Mouse (Mus musculus): Measurements from ENCODE around the gene Wdr86.
"Not testable (repeated sequence)": the region's sequence is repeated elsewhere in the genome, so short reads cannot be mapped to it uniquely, and the experiment has no call there.

DNA sequence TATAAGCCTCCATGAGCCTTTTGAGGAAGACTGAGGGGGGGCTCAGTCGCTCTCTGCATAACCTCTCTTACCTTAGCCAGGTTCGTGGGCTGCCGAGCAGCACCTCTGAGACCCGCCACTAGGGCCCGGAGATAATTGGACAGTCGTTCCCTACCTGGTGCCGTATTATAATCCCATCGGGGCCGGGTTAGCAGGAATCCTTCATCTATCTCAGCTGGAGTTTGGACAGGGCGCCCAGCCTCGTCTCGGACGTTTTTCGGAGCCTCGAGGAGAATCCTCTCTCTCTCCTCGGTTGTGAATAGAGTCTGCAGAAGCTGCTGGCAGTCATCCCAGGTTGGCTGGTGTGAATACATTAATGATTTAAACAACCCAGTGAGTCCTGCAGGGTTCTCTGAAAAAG, 44.0 kb upstream of the Wdr86 start:
- not testable (repeated sequence) for TF ChIP-seq POLR2A (IDR thresholded peaks at IDR 0.05; ENCODE audit: low read depth, low read length); CTCF (IDR thresholded peaks at IDR 0.05; ENCODE audit: extremely low read depth, insufficient read length, insufficient replicate concordance, low read depth, low read length)

Data from small intestine, adult 2 months (tissue).